Mouse (Mus musculus) thymus, postnatal 25 days (tissue): Measurements from ENCODE around the gene Kcnk2.
"Not testable (repeated sequence)": the region's sequence is repeated elsewhere in the genome, so short reads cannot be mapped to it uniquely, and the experiment has no call there.

Experiments used
- DNase-seq: peaks from one replicate; pipeline ENCODE4 v3.0.0; 2022

The Kcnk2 gene

DNA sequence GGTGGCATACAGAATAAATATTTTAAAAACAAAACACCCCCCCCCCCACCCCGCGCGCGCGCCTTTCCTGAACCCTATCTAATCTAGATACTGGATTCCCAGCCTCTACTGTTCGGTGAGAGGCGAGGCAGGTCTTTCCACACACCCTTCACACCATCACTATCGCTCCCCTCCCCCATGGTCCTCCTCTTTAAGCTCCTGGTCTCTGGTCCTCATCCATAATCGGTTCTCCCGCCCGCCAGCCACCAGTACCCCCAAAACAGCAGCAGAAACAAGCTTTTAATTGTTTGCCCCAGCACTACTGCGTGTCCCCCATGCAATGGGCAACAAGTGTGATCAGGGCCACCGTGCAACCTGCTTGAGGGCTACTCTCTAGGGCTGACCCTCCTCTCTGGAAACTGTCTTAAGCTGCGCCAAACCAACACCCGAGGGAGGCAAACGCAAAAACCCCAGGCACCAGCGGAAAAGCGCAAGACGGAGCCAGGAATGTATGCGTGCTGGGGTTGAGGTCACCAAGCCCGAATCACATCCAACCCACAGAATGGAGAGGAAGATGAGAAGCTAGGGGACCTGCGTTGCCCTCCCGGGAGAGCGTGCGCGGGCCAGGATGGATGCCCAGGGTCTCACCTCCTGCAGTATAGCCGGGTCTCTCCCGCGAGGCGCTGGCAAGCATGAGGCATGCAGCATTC is 59.5 kb downstream of the Kcnk2 start:
- DNase-seq = no peak

DNA sequence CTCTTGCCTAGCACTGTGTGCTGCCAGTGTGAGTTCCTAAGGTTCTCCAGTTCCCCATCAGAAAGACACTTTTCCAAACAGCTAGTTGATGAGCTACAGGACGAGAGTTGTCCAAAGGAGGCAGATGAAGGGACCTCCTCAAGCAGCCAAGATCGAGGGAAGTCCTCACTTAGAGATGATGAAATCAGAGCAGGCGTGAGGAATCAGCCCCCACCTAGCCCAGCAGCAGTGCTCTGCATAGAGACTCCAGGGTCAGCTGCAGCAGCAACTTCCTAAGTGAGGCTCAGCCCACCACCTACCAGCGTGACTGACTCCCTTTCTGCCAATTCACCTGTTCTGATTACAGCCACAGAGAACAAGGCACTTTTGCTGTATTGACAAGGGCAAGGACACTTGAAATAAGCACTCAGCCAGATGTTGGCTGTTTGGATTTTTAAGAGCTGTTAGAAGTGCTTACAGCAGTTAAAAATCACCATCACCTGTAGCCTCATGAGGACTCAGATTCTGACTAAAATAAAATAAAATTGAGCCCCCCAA is 60.6 kb downstream of the Kcnk2 start:
- DNase-seq = no peak

DNA sequence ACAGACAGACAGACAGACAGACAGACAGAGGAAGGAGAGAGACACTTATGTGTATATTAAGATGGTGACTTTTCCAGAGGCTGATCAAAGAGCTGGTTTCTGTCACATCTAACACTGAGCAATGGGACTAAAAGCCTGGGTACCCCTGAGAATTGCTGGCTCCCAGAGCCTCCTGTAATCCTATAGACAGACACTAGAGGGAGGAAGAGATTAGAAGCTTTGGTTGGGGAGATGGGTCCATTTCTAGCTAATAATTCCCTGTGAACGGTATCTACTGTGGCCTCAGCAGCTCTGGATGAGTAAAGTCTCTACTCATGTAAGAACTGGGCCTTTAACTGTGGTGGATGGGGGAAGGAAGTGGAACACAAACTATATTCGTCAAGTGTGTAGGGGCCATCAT is 86.2 kb downstream of the Kcnk2 start:
- no peak for DNase-seq

DNA sequence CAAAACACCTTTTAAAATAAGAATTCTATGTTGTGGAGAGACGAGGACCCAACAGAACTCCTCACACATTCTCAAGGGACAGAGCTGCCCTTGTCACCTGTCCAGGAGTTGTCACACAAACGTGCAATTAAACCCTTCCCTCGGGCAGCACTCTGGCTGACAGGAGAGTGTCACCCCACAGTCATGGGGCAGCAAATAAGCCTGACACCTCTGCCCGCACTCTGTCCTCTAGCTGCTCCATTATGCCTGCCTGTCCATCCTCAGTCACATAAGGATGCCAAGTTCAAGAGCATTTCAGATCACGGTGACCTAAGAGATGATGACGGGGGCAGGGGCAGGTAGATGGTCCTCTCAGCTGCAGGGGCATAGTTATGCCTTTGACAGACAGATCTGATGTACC is 87.6 kb downstream of the Kcnk2 start:
- DNase-seq = no peak

DNA sequence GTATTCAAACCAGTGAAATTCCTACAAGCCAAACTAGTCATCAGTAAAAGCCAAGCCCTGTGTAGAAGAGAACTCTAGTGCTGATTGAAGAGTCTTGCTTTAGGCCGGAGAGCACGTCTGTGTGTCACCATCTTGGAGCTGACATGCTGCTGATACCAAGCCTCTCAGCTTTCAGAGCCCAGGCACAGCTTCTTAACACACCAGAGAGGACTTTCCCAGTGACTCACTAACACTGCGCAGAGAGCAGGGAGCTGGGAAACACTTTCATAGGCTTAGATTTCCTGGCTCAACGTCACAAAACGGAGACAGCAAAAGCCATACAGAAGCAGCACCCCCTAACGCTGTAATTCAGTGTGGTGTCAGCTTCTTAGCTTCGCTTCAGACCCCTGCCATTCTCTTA is 88.3 kb downstream of the Kcnk2 start:
- DNase-seq = no peak

DNA sequence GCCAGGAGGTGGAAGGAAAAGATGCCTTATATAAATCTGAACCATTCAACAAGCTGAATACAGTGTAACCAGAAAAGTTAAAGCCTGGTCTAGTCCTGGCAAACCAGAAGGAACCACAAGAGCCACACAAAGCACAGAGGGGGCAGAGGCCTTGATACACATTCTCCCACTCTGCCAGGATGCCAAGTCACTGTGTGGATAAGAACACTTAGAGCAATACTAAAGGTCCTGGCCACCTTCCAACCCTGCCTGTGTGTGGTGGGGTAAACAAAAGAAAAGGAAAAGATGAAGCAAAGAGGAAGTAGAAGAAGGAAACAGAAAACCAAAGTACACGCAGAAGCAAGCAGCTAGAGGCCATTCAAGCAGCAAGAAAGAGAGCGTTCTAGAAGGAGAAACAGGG is 91.9 kb downstream of the Kcnk2 start:
- no peak for DNase-seq

DNA sequence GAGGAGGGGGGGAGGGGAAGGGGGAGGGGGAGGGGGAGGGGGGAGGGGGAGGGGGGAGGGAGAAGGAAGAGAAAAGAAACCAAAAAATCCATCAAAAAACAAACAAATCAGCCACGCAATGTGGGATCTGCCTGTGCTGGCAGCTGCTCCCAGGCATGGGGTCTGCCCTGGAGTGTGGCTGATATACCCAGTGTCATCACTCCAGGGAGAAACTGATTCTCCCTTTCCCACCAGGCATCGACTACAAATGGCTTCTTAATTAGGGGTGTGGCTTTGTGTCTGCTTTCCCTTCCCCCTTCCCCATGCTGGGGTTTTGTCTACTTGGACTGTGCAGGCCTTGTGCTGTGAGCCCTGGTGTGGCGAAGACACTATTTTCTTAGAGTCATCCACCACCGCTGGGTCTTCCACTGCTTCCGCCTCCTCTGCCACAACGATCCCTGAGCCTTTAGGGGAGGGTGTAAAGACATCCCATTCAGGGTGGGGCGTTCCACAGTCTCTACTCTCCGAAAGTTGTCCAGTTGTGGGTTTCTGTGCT is 97.0 kb downstream of the Kcnk2 start:
- no peak for DNase-seq

DNA sequence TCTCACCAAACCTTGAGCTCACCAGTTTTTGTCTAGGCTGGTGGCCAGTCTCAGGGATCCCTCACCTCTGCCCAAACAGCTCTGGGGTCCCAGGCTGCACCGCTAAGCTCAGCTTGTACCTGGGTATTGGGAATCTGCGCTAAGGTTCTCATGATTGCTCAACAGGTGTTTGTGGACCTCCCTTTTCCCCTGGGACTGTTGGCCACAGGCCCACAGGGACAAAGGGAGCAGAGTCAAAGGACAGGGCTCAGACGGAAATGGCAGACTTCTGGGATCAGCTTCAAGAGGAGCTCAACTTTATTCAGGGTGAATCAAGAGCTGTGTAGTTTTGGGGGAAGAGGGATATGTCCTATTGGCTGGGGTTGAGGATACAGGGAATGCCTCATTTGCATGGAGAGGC is 99.1 kb downstream of the Kcnk2 start:
- DNase-seq = no peak

DNA sequence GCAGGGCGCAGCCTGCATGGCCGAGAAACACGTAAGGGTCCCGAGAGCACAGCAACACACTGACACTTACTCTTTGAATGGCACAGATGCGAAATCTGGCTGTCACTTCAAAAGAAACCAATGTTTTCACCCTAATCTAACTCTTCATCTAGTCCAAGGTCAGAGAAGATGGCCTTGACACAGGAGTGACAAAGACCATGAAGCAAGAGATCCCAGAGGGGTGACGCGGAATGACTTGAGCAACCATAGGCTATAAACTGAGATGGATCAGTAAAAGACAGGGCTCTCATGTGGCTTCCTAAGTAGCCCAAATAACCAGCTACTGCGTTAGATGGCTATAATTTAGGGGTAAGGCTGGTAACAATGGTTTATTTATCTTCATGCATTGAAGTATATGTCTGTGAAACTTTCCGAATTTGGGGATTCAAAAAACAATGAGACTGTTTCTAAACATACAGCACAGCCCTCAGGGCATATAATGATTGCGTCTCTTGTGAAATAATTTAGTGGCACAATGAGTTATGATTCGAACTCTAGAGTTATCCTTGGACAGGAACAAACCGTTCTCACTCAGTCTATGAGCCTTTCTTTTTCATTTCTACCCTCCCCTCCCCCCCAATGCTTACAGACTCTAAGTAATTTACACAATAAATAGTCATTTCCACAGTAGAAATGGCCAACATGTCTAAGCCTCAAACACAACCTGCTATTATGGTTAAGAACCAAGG is 108.2 kb downstream of the Kcnk2 start:
- no peak for DNase-seq

DNA sequence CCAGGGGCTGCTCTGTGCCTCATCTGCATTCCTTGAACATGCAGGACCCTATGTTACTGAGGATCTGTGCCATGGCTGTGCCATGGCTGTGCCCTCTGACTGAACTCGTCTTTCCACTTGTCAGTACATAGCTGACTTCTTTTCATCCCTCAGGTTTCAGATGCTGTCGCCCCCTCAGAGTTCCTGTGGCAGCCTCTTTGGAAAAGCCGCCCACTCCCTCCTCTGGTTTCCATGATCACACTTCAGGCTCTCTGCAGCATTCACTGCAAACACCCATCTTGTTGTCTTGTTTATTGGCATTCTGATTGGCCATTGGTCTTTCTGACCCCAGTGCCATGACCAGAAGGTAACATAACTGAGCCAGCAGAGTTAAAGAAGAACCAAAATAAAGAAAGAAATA is 111.2 kb downstream of the Kcnk2 start:
- DNase-seq = no peak

DNA sequence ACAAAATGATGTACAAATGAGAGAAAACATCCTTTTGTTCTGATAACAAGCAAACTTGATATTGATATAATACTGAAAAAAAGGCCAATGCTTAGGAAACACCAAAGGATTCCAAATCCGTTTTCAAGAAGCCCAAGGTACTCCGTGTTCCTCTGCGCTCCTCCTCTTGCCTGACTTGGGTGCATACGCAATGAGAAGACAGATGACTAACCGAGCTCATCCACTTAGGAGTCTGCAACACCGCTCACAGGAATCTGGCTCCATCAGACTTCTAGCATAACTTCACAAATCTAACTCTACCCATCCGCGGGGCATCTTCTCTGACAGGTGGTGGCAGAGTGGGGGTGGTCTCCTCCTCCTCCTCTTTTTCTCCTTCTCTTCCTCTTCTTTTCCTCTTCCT is 113.1 kb downstream of the Kcnk2 start:
- no peak for DNase-seq

DNA sequence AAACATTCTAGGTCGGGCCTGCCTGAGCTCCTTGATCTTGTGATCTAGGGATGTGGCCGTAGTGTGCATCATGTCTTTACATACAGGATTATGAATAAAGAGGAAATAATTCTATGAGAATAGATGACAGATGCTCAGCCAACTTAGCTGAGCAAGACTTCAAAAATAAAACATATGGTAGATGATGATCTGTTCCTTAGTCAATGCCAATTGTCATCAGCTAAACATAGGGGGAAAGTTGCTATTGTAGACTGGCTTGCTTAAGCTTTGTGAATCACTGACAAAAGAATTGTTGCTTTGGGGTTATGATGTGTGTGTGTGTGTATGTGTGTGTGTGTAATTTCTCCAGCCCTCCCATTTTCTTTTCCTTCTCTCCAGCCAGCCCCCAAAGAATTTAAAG is 129.8 kb downstream of the Kcnk2 start:
- DNase-seq = no peak

DNA sequence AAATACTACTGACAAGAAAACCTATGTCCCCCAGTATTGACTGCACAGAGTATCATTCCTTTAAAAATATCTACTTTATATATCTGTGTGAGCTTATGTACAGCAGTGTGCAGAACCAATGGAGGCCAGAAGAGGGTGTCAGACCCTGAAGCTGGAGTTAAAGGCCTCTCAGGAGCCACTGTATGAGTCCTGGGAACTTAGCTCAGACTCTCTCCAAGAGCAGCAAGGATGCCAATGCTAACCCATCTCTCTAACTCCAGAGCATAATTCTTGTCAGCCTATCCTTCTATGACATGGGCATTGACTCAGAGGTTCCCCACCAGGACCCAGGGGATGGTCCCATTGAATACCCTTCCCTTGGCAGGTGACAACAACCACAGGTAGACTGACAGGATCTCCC is 148.4 kb downstream of the Kcnk2 start:
- DNase-seq = no peak

DNA sequence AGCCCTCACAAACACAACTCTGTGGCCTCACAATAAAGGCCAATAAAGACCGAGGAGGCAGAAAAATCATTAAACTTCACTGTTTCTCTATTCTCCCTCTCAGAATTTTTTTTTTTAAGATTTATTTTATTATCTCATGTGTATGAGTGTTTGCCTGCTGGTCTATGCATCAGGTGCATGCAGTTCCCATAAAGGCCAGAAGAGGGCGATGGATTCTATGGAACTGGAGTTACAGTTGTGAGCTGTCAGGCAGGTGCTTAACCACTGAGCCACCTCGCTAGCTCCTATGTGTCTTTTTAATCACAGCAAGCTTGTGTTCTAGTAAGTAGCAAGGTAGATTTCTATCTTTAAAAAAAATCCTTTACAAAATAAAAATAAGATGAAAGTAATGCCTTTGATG is 148.9 kb downstream of the Kcnk2 start:
- peak; percentile 14 for DNase-seq

DNA sequence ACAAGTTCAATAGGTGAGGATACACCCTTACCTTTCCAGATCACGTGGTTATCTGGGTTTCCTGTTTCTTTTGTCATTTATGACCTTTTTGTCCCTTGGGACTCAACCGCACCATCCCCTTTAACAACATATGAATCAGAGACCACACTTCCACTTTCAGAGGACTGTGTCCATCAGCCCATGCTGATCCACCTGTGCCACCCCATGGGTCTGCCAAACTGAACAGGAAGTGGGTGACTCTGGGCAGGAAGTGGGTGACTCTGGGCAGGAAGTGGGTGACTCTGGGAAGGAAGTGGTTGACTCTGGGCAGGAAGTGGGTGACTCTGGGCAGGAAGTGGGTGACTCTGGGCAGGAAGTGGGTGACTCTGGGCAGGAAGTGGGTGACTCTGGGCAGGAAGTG is 158.9 kb downstream of the Kcnk2 start:
- not testable (repeated sequence) for DNase-seq

DNA sequence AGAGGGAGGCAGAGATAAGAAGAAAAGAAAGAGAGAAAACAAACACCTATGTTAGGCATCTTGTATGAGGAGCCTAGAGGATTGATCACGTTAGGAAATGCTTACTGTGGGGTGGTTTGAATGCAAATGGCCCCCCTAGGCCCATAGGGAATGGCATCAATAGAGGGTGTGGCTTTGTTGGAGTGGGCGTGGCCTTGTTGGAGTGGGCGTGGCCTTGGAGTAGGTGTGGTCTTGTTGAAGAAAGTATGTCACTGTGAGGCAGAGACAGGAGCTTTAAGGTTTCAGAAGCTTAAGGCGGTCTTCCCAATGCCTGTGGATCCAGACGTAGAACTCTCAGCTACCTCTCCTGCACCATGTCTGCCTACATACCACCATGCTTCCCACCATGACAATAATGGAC is 166.8 kb downstream of the Kcnk2 start:
- DNase-seq = no peak

DNA sequence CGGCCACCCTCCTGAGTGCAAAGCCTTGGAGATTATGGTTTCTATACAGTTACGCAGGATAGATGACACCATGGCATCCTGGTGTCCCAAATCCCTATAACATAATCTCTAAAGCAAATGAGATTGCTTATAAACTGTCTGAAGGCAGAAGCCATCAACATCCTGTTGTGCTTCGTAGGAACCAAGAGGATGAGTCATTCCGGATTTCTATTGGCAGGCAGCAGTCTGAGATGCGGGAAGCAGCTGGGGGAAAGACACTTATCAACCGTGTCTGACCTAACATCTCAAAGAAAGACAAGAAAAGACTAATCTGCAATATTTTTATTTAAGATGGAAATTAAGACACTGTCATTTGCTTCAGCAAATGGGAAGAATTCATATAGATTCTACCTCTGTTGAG is 169.2 kb downstream of the Kcnk2 start:
- no peak for DNase-seq

DNA sequence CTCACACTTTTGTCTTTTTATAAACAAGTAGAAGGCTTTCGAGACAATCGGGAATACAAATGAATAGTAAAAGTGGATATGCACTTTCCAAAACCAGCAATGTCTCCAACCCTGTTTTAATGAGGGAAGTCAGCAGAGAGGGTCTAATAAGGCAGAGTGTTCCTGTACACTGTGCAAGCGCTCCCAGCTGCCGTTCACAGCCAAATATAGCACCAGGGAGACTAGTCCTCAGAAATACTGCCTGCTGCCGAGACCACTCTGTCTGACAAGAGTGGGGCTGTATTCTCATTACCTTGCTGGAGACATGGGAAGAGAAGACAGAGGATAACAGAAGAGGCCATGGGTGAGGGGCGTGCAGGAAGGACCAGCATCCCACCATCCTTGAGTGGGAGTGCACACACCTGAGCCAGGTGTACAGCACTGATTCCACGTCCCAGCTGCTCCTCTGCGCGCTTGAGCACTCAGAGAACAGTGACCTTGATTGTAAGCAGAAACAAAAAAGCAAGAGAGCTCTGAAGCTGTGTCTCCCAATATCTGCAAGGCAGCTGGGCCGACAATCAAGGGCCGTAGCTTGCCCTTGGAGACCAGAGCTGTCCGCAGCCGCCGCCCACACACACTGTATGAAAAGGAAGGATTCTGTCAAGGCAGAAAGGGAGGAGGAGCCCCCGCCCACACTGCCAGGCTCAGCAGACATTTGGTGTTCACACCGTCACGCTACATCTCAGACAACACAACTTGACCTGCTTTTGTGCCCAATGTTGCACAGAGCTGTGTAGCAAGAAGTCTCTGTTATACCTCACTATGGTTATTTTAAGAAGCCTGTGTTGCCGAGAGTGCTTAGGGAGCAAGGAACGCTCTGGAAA is 173.6 kb downstream of the Kcnk2 start:
- no peak for DNase-seq

DNA sequence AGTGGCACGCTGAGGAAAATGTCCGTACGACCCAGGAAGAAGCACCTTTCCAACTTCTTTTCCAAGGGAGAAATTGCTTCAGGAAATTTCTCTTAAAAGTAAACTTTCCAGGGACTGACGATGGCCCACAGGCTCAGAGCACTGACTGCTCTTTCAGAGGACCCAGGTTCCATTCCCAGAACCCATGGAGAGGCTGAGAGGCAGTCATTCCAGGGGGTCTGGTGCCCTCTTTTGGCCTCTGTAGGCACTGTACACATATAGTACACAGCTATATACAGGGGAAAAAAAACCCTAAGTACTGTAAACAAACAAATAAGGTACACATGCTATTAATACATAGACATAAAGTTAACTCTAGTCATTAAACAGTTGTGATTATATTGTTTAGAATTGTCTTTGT is 174.6 kb downstream of the Kcnk2 start:
- DNase-seq = no peak

DNA sequence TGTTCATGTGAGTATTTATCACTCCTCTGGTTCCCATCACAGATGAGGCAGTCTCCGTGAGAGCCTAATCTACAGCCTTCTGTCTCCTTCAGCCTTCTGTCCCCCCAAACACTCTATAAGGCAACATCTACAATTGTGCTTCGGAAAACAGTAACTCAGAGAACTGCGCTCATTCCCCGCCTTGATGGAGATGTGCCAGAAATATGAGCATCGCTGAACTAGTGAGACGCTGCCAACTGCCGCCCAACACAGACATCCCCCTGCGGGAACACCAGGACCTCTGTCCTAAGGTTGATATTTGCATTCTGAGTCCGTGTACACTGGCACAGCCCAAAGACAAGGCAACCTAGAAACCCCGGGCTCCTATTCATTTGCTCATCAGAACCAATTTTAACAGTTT is 183.0 kb downstream of the Kcnk2 start:
- no peak for DNase-seq

DNA sequence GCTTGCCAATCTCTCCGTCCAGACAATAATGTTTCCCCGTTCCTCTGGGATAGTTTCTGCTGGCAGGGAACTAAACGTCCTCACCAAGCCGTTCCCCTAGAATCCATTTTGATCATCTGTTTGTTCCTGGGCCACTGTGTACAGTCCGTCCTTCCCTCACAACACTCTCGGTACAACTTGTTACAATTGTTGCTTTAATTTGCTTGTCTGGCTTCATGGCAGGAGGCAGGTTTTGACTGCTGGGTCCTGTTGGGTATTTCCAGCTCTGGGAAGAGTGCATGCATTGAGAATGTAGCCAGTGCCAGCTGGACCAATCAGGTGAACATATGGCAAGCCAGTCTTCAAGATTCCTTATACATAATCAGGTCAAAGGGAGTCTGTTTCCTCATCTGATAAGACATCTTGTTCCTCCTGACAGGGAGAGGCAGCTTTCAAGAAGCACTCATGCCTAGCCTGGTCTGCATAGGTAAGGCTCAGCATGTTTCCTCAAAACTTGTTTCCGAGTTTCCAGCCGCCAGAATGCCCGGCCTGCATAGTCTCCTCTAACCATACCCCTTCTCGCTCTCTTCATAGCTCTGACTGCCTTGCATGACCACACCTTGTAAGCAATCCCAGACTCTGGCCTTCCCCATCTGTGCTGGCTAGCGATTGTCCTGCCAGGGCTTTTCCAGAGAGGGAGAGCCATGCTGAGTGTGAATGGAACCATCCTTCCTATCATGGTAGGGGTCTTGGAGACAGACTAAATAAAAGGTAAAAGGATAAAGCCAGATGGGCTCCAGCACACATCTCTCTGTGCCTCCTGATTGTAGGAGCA is 184.1 kb downstream of the Kcnk2 start:
- DNase-seq = no peak

DNA sequence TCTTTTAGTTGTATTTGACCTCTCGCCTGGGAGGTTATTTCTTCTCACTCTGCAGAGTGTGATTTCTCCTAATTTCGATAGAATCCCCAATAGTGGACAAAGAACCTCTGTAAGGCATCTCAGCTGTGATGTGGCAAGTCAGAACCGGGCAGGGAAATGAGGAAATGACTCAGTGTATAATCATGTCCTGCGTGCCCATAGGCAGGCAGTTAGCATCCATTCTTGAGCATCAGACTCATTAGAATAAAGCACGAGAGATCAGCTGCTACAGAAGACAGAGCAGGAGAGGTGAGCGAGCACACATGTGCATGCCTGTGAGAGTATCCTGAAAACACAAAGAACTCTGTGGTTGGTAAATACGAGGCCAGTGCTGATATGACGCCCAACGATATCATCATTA is 186.9 kb downstream of the Kcnk2 start:
- no peak for DNase-seq

DNA sequence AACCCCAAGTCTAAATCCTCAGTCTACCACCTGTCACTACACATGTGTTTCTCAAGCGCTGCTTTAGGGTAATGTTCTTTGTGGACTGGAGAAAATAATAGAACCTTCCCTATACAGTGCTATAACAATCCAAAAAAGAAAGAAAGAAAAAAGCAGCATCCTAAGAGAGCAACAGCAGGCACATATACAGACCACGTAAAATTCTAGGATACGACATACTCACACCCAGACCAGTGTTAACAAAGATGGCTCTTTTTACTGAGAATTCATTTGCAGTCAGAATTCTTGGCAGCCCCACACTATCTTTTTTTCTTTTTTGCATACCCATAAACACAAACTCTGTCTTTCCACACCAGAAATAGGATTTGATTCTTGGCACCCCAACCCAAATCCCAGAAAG is 187.6 kb downstream of the Kcnk2 start:
- DNase-seq = no peak
